Mouse (Mus musculus) adrenal gland, postnatal 10 days (tissue): ENCODE data around the gene Tor1b. TPM values are rescaled to one million over a fixed set of nuclear protein-coding genes. Genes with fewer than 3 reads are reported as not detected.
A peak's percentile ranks its signal among the peaks of the same experiment; 100 is the strongest.

Source experiments
- DNase-seq: peaks from one replicate; pipeline ENCODE4 v3.0.0; 2021; ENCODE audit warnings: mixed read lengths
- total RNA-seq, 2 experiments: library from RNA; stranded (reverse); gene quantifications; 2 replicates each; pipeline ENCODE4 v1.2.3; 2021

Gene Tor1b
- total RNA-seq, 2 experiments from 2014 or later, result 38.8 to 44.0 TPM

- DNase-seq, result peak; percentile 87
These were observed 32.6 kb downstream of the Tor1b start for GRCm38 (mm10) chr2:30985111-30986020.

GRCm38 (mm10) chr2:30990221-30990620 lies 37.5 kb downstream of the Tor1b start:
- DNase-seq, result peak; percentile 28

- DNase-seq, result no peak
These were observed 42.1 kb downstream of the Tor1b start for GRCm38 (mm10) chr2:30994853-30995252.

- peak; percentile 67 for DNase-seq
These were observed 42.8 kb downstream of the Tor1b start for GRCm38 (mm10) chr2:30995432-30995996.

GRCm38 (mm10) chr2:30998443-30999260 lies 45.9 kb downstream of the Tor1b start:
- DNase-seq, result no peak

GRCm38 (mm10) chr2:31002857-31003256 lies 50.1 kb downstream of the Tor1b start:
- DNase-seq, result no peak

GRCm38 (mm10) chr2:31005453-31005852 lies 52.7 kb downstream of the Tor1b start:
- DNase-seq, result no peak

- DNase-seq, result no peak
These were observed 53.7 kb downstream of the Tor1b start for GRCm38 (mm10) chr2:31006434-31006833.

GRCm38 (mm10) chr2:31007208-31007607 lies 54.4 kb downstream of the Tor1b start:
- DNase-seq, result no peak

Other genes with a start within 250 kb of the Tor1b start
- gene 1700001O22Rik, start 149.3 kb upstream of the Tor1b start, total RNA-seq, result 1 to 10 TPM in 1 of 2 experiments, under 1 TPM in 1; 0.96 to 1.2 TPM
- gene Ntmt1, start 145.1 kb upstream of the Tor1b start, total RNA-seq, result 10 to 100 TPM; 33.4 to 34.9 TPM
- gene Asb6, start 122.6 kb upstream of the Tor1b start, total RNA-seq, result 10 to 100 TPM; 17.2 to 19.6 TPM
- gene Prrx2, start 118.0 kb upstream of the Tor1b start, total RNA-seq, result 1 to 10 TPM; 2.3 to 4.0 TPM
- 10 to 100 TPM in 1 of 2 experiments, 1 to 10 TPM in 1; 9.1 to 12.0 TPM for gene Ptges, start 23.1 kb upstream of the Tor1b start, total RNA-seq
- 10 to 100 TPM; 32.5 to 35.7 TPM for gene Tor1a, start 15.0 kb downstream of the Tor1b start, total RNA-seq
- gene BC005624, start 29.2 kb downstream of the Tor1b start, total RNA-seq, result 10 to 100 TPM; 26.4 to 30.1 TPM
- 10 to 100 TPM; 17.6 to 22.5 TPM for gene Usp20, start 29.3 kb downstream of the Tor1b start, total RNA-seq
- 10 to 100 TPM; 48.1 to 58.5 TPM for gene Fnbp1, start 189.0 kb downstream of the Tor1b start, total RNA-seq
- 10 to 100 TPM; 41.7 to 56.4 TPM for gene Gpr107, start 199.4 kb downstream of the Tor1b start, total RNA-seq